Mouse (Mus musculus): ENCODE measurements around the gene Kti12. TPM values are rescaled to one million over a fixed set of nuclear protein-coding genes. Genes with fewer than 3 reads are reported as not detected.

The Kti12 gene
- polyA plus RNA-seq, 1 experiment from 2014 or later = 81.5 TPM

DNA sequence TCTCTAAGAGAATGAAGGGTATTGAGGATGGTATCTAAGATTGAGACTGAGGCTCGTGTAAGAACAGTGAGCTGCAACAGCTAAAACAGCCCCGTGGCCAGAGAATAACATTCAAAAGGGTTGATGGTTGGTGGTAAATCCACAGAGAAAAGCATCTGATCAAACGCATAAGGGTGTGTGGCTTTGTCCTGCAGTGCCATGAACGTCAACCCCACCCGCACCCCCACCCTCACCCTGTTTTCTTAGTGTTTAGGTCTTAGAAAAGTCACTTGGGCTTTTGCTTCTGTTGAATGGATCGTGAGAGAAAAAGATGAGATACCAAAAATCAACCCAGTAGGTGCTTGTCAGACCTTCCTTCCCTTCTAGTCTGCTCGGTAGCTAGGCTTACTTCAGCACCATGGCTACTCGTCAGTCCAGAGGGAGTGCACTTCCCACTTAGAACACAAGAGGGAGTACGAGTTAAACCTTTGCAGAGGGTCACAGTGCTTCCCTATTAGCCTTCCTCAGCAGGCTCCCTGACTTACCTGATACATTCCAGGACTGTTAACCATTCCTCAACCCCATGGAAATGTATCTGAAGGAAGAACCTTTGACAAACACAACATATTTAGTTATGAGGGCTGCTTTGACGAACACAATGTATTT, 22.3 kb downstream of the Kti12 start:
- DNase-seq (ENCODE audit: low spot score) = peak; percentile 77

DNA sequence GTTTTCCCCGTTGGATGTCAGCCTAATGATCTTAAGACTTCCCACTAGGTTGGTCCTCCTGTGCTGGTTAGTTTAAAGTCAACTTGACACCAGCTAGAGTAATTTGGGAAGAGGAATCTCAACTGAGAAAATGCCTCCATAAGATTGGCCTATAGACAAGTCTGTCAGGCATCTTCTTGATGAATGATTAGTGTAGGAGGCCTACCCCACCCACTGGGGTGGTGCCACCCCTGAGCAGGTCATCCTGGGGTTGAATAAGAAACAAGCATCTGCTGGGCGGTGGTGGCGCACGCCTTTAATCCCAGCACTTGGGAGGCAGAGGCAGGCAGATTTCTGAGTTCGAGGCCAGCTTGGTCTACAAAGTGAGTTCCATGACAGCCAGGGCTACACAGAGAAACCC, 26.2 kb downstream of the Kti12 start:
- DNase-seq (ENCODE audit: low spot score) = no peak

DNA sequence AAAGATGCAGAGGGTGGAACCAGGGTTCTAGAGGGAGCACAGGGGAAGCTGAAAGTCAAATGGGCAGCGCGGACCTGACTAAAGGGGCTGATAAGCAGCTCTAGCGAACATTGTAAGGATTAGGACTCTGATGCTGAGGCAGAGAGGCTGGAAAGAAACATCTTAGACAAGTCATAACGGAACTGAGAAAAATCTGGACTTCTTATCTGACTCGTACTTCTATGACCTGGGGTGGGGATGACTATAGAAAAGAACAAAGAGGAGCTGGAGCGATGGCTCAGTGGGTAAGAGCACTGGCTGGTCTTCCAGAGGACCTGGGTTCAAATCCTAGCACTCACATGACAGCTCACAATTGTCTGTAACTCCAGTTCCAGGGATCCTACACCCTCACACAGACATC, 30.3 kb downstream of the Kti12 start:
- DNase-seq (ENCODE audit: low spot score) = no peak

DNA sequence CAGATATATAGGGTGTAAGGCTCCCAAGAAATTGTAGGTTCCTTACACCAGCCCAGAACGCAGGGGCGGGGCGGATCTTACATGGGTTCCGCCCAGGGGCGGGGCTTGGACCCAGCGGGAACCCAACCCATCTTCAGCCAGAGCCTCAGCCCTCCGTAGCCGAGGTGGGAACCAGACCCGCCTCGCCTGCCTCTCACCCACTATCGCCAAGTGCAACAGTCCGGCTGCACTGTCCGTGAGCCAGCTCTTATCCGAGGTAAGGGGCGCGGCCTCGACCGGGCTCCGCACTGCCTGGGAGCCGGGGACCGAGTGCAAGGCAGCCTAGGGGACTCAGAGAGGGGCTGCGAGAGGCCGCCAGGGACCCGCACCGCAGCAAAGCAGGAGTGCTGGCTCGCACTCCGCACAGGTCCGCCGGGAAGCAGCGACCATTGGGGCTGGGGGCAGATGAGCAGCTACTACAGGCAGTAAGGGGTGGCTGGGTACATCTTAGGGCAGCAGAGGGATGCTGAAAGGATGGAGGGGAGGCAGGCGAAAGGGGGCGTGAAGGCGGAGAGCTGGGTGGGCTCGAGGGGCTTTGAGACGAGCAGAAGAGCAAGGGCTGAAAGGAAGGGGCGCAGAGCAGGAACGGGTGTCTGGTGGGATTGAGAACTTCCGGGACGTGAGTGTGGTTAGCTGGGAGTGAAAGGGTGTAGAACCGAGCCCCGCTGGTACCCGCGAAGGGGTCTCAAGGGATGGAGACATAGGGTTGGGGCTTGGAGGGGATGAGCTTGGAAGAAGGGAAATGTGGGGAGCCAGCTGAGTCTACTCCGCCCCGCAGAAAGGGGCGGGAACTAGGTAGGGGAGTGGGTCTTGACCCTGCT, 31.6 kb downstream of the Kti12 start, which contains the start of gene Rab3b:
Gene Rab3b (plus strand): TSS at position 101 of the 860 bp plus-strand sequence.
- peak; percentile 56 for DNase-seq (ENCODE audit: low spot score)

DNA sequence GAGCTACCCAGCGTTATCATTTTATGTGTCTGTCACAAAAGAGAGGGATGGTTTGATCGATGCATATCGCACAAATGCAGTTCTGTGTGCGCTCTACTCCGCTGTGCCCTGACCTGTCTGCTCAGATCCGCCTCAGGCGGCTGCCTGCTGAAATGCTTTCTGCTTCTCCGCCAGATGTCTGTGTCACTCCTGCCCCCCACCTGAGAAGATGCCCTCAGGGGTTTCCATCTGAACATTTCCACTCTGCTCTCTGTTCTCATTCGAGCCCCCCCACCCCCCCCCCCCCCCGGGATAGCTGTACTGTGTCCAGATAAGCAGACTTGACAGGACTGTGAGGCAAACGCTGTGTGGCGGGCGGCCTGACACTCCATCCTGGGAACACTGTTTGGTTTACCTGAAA, 36.2 kb downstream of the Kti12 start:
- no peak for DNase-seq (ENCODE audit: low spot score)

DNA sequence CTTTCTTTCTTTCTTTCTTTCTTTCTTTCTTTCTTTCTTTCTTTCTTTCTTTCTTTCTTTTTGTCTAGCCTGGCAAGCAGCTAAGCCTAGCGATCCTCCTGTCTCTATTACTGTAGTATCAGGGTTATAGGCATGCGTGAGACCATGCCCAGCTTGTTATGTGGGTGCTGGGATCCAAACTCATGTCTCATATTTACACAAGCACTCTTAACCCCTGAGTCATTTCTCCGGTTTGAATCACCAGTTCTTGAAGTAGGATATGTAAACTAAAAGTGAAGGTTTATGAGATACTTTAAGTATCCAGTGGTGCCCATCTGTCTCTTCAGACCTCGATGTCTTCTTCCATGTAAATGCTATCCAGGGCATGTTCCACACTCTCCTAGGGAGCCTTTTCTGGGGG, 39.9 kb downstream of the Kti12 start:
- DNase-seq (ENCODE audit: low spot score) = no peak

DNA sequence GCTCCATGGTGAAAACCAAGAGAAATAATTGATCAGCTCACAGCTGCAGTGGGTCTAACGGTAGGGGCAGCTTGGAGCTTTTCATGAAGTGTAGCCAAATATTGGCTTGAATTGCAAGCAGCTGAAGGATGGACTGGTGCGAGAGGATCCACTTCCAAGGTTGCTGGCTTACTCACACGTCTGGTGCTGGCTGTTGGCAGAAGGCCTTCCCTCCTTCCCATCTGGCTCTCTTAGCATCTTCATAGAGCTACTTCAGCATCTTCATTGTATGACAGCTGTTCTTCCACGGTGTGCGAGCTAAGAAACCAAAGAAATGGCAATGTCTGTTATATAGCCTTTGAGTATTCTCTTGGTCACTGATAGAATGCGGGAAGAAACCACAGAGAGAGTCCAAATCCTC, 43.3 kb downstream of the Kti12 start:
- DNase-seq (ENCODE audit: low spot score) = no peak

Other genes starting within 250 kb of the Kti12 start
- gene Cc2d1b, start 227.8 kb upstream of the Kti12 start, polyA plus RNA-seq (2015; fragmentation: Nextera tagmentation; extraction: Ambion mirVana) = 38.5 and 42.5 TPM in 2 replicates
- 0.21 and 0.59 TPM in 2 replicates for gene 3110021N24Rik, start 128.1 kb upstream of the Kti12 start, polyA plus RNA-seq (2015; fragmentation: Nextera tagmentation; extraction: Ambion mirVana)
- 0.94 and 1.2 TPM in 2 replicates for gene Zfyve9, start 67.0 kb upstream of the Kti12 start, polyA plus RNA-seq (2015; fragmentation: Nextera tagmentation; extraction: Ambion mirVana)
- 184 and 187 TPM in 2 replicates for gene Btf3l4, start 14.2 kb upstream of the Kti12 start, polyA plus RNA-seq (2015; fragmentation: Nextera tagmentation; extraction: Ambion mirVana)
- gene Txndc12, start 13.2 kb upstream of the Kti12 start, polyA plus RNA-seq (2015; fragmentation: Nextera tagmentation; extraction: Ambion mirVana) = 50.5 and 53.4 TPM in 2 replicates
- gene A730015C16Rik, start 834 bp downstream of the Kti12 start, polyA plus RNA-seq (2015; fragmentation: Nextera tagmentation; extraction: Ambion mirVana) = 0.94 and 2.5 TPM in 2 replicates
- gene Rab3b, start 31.3 kb downstream of the Kti12 start, polyA plus RNA-seq (2015; fragmentation: Nextera tagmentation; extraction: Ambion mirVana) = 2.6 and 4.0 TPM in 2 replicates
- gene Nrd1, start 152.9 kb downstream of the Kti12 start, polyA plus RNA-seq (2015; fragmentation: Nextera tagmentation; extraction: Ambion mirVana) = 42.1 and 52.5 TPM in 2 replicates

All from thymus, postnatal 0 days (tissue).